Mouse (Mus musculus): ENCODE data around the gene Wdr1. TPM values are rescaled to one million over a fixed set of nuclear protein-coding genes. Genes with fewer than 3 reads are reported as not detected.

Gene Wdr1
- 53.2 TPM for polyA plus RNA-seq (2014; fragmentation: Illumina TruSeq; extraction: RNeasy Lipid Tissue Mini Kit (QIAGEN cat#74804); ENCODE audit: low read depth, low replicate concordance)

GRCm38 (mm10) chr5:38563121-38563520 is at the start of gene Wdr1:
Wdr1 (minus strand) TSS chr5:38563221.

DNA sequence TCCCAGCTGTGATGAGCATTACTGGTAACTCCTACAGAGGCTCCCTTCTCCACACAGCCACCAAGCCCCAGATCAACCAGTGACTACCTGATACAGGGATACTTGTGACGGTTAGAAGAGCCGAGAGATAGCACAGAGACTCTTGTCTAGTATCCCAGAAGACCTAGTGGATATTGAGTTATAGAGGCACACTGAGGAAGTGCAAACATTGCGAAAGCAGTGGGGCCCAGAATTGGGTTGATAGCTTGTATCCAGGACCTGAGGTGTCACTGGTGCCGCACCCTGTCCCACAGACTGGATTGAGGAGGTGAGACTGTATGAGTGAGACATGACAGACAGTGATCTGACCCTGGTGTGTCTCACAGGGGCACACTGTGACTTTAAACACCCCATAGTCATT is 60.0 kb downstream of the Wdr1 start, which contains the start of gene Slc2a9:
Slc2a9 (minus strand) TSS at position 152 of the 400 bp plus-strand sequence.

Other genes with a start within 250 kb of the Wdr1 start
- gene Drd5, start 243.9 kb downstream of the Wdr1 start, polyA plus RNA-seq (2014; fragmentation: Illumina TruSeq; extraction: RNeasy Lipid Tissue Mini Kit (QIAGEN cat#74804); ENCODE audit: low read depth, low replicate concordance) = not detected
- gene Slc2a9, start 60.1 kb downstream of the Wdr1 start, polyA plus RNA-seq (2014; fragmentation: Illumina TruSeq; extraction: RNeasy Lipid Tissue Mini Kit (QIAGEN cat#74804); ENCODE audit: low read depth, low replicate concordance) = 0.58 TPM
- gene Zfp518b, start 121.6 kb upstream of the Wdr1 start, polyA plus RNA-seq (2014; fragmentation: Illumina TruSeq; extraction: RNeasy Lipid Tissue Mini Kit (QIAGEN cat#74804); ENCODE audit: low read depth, low replicate concordance) = 4.1 TPM